Mouse (Mus musculus): Measurements from ENCODE around the gene Ubc.

Ubc gene

GRCm38 (mm10) chr5:125381954-125382672, 7.9 kb downstream of the Ubc start:
- no peak for DNase-seq

- no peak for DNase-seq
Measured at GRCm38 (mm10) chr5:125378919-125379318, 11.1 kb downstream of the Ubc start.

- DNase-seq: no peak
Measured at GRCm38 (mm10) chr5:125377214-125377613, 12.8 kb downstream of the Ubc start.

GRCm38 (mm10) chr5:125375871-125376270, 14.1 kb downstream of the Ubc start:
- no peak for DNase-seq

GRCm38 (mm10) chr5:125372027-125372426, 18.0 kb downstream of the Ubc start:
- DNase-seq: no peak

GRCm38 (mm10) chr5:125370950-125371693, 18.9 kb downstream of the Ubc start:
- DNase-seq: no peak

- DNase-seq: peak; percentile 72
Measured at GRCm38 (mm10) chr5:125368568-125368967, 21.4 kb downstream of the Ubc start.

GRCm38 (mm10) chr5:125368156-125368555, 21.8 kb downstream of the Ubc start:
- DNase-seq: no peak

GRCm38 (mm10) chr5:125364851-125365429, 25.1 kb downstream of the Ubc start:
- no peak for DNase-seq

- DNase-seq: peak; percentile 69
Measured at GRCm38 (mm10) chr5:125363894-125364293, 26.1 kb downstream of the Ubc start.

GRCm38 (mm10) chr5:125360981-125361510, 29.0 kb downstream of the Ubc start:
- DNase-seq: no peak

GRCm38 (mm10) chr5:125360566-125360965, 29.4 kb downstream of the Ubc start:
- peak; percentile 58 for DNase-seq

- DNase-seq: no peak
Measured at GRCm38 (mm10) chr5:125358270-125358608, 31.8 kb downstream of the Ubc start.

- no peak for DNase-seq
Measured at GRCm38 (mm10) chr5:125357543-125358269, 32.3 kb downstream of the Ubc start.

GRCm38 (mm10) chr5:125355650-125356049, 34.4 kb downstream of the Ubc start:
- DNase-seq: no peak

- DNase-seq: no peak
Measured at GRCm38 (mm10) chr5:125354885-125355492, 35.0 kb downstream of the Ubc start.

- DNase-seq: no peak
Measured at GRCm38 (mm10) chr5:125352781-125353294, 37.2 kb downstream of the Ubc start.

GRCm38 (mm10) chr5:125351939-125352338, 38.1 kb downstream of the Ubc start:
- no peak for DNase-seq

GRCm38 (mm10) chr5:125351057-125351456, 38.9 kb downstream of the Ubc start:
- no peak for DNase-seq

- no peak for DNase-seq
Measured at GRCm38 (mm10) chr5:125349391-125349790, 40.6 kb downstream of the Ubc start.

GRCm38 (mm10) chr5:125348487-125348886, 41.5 kb downstream of the Ubc start:
- DNase-seq: peak; percentile 68

- no peak for DNase-seq
Measured at GRCm38 (mm10) chr5:125348067-125348466, 41.9 kb downstream of the Ubc start.

Measured in kidney, adult 18-20 months (tissue).